Mouse (Mus musculus): ENCODE measurements around the gene Pld5. TPM values are rescaled to one million over a fixed set of nuclear protein-coding genes. Genes with fewer than 3 reads are reported as not detected.

Gene Pld5
- 0.20 TPM for polyA plus RNA-seq (2014; fragmentation: Illumina TruSeq; extraction: RNeasy Lipid Tissue Mini Kit (QIAGEN cat#74804))

DNA sequence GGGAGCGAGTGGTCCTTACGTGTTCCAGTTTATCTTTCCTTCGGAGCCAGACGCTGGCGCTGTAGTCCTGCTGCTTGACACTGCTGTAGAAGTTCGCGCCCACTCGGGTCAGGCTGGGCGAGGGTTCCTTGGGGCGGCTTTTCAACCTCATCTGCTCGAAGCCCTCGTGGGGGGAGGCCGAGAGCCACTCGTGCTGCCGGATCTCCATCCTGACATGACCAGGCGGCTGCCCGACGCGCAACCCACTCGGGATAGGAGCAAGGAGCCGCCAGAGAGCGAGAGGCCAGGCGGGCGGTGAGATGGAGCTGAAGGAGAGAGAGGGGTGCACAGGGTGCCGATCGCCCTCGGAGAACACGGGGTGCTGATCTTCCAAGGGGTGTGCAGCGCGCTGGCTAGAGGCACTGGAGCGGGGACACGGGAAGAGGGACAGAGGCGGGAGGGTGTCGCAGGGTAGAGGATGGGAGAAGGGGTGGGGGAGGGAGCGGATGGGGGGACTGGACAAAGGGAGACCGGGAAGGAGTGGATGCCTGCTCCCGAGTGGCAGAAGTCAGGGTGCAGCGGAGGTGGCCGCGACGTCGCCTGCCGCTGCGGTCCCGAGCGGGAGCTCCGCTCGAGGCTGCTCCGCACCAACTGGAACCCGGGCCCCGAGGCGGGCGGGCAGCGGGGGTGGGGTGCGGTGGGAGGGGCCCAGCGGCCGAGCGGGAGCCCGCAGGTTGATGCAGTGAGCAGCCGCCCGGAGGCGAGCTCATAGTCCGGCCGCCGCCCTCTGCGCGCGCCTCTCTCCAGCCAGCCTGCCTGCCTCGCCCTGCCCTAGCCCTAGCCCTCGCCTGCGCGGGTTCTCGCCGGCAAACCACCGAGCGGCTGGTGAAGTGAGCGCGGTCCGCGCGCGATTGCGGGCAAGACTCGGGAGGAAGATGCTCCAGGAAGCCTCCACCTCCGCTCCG lies at the start of gene Pld5:
Pld5 (minus strand) TSS at position 646 of the 944 bp plus-strand sequence.

DNA sequence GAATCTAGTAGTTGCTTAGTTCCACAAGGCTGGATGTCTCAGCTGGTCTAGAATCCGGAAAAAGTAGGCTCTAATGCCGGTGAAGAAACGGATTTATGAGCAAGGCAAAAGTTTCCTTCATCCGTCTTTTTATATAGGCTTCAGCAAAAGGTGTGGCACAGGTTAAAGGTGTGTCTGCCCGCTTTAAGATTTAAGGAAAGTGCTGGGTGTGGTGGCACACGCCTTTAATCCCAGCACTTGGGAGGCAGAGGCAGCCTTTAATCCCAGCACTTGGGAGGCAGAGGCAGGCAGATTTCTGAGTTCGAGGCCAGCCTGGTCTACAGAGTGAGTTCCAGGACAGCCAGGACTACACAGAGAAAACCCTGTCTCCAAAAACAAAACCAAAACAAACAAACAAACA lies 296.1 kb downstream of the Pld5 start, which contains the start of gene Rbm8a2:
Rbm8a2 (minus strand) TSS at position 101 of the 400 bp plus-strand sequence.

DNA sequence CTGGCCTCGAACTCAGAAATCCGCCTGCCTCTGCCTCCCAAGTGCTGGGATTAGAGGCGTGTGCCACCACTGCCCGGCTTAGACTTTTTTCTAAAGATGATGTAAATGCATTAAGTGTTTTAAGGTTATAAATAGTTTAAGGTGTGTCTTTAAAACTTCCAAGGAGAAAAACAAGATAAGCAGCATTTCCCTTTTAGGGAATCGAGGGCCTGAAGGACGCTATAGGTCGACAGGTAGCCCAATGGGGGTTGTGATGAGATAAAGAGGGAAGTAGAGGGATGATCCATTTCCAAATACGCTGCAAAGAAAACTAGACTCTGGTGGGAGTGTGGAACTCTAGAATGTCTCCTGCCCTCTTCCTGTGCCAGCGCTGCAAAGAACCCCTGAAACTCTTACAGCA lies 355.1 kb downstream of the Pld5 start, which contains the start of gene Gm38100:
Gm38100 (plus strand) TSS at position 301 of the 400 bp plus-strand sequence.

